11 mouse cellular contexts compared by ENCODE assay signal in genomic region chr12:84212297-84212696, GRCm38 (mm10). TPM values are rescaled to one million over a fixed set of nuclear protein-coding genes. Genes with fewer than 3 reads are reported as not detected.
DNase-seq lines count a peak whose midpoint lies in the region; ATAC-seq lines count a peak whose summit lies in the region.
"Had no signal": no experiment of that assay in that cellular context is flagged by ENCODE, and none has a peak within 500 bp of the region (broad histone marks: within the 10 kb centered on the region; RNA-seq: fewer than 3 reads in every experiment).

No protein-coding gene starts in this region.

- whole genome bisulfite sequencing in heart, embryonic 12.5 days = 25% methylated on average over 4 of the region's 4 CpGs
- 32% methylated on average over 4 of the region's 4 CpGs for WGBS in neural tube, embryonic 12.5 days
- 16% methylated on average over 4 of the region's 4 CpGs for WGBS in neural tube, embryonic 15.5 days
- 27% methylated on average over 4 of the region's 4 CpGs for WGBS in stomach, embryonic 15.5 days

- H3K4me1 ChIP-seq in heart, embryonic 12.5 days (replicated peaks) = peaks cover 80% of the 10 kb centered on the region
- H3K4me1 ChIP-seq in neural tube, embryonic 12.5 days = peaks cover 58% of the 10 kb centered on the region
- H3K4me1 ChIP-seq in neural tube, embryonic 15.5 days = peaks cover 53% of the 10 kb centered on the region
- peaks cover 40% of the 10 kb centered on the region for H3K4me1 ChIP-seq in stomach, embryonic 15.5 days

- H3K27me3 ChIP-seq in heart, embryonic 12.5 days (replicated peaks) = no peaks in the 10 kb centered on the region
- no peaks in the 10 kb centered on the region for H3K27me3 ChIP-seq in neural tube, embryonic 12.5 days (replicated peaks)
- 0 out of 2 replicates have a peak, but pooled peaks cover 5% of the 10 kb centered on the region for H3K27me3 ChIP-seq in neural tube, embryonic 15.5 days (replicated peaks)
- no peaks in the 10 kb centered on the region for H3K27me3 ChIP-seq in stomach, embryonic 15.5 days (replicated peaks)
- H3K27me3 ChIP-seq: embryonic facial prominence, embryonic 15.5 days; midbrain, embryonic 15.5 days had no signal

- H3K9ac ChIP-seq in heart, embryonic 12.5 days = 0 out of 2 replicates have a peak overlapping the region, but pooled peaks have one; percentile 38
- no peak overlapping the region for H3K9ac ChIP-seq in neural tube, embryonic 12.5 days
- no peak overlapping the region for H3K9ac ChIP-seq in neural tube, embryonic 15.5 days (replicated peaks)
- no peak overlapping the region for H3K9ac ChIP-seq in stomach, embryonic 15.5 days
- H3K9ac ChIP-seq: embryonic facial prominence, embryonic 15.5 days; midbrain, embryonic 15.5 days had no signal

- H3K27ac ChIP-seq in heart, embryonic 12.5 days (ENCODE audit: poor library complexity, severe bottlenecking) = no peak overlapping the region; the same call in 1 of the 2 replicates
- no peak overlapping the region for H3K27ac ChIP-seq in neural tube, embryonic 12.5 days
- no peak overlapping the region for H3K27ac ChIP-seq in neural tube, embryonic 15.5 days (replicated peaks)
- H3K27ac ChIP-seq in stomach, embryonic 15.5 days = no peak overlapping the region
- H3K27ac ChIP-seq: embryonic facial prominence, embryonic 15.5 days; midbrain, embryonic 15.5 days had no signal

- no peak for DNase-seq in heart, adult 11 months
- peak; percentile 73 for DNase-seq in kidney, adult 9 months
- no peak for DNase-seq in testis, postnatal 10 days (ENCODE audit: low spot score)
- DNase-seq in cerebellum, adult 11 months = no peak
- DNase-seq: cerebellum, adult 18-20 months had no signal

- no peak overlapping the region for H3K4me3 ChIP-seq in heart, embryonic 12.5 days
- no peak overlapping the region for H3K4me3 ChIP-seq in neural tube, embryonic 12.5 days
- H3K4me3 ChIP-seq in neural tube, embryonic 15.5 days (replicated peaks) = no peak overlapping the region
- H3K4me3 ChIP-seq in stomach, embryonic 15.5 days (replicated peaks) = no peak overlapping the region
- H3K4me3 ChIP-seq: embryonic facial prominence, embryonic 15.5 days; midbrain, embryonic 15.5 days had no signal

- 0 out of 2 replicates have a peak overlapping the region, but pooled peaks have one; percentile 9 for H3K4me2 ChIP-seq in heart, embryonic 12.5 days
- no peak overlapping the region for H3K4me2 ChIP-seq in neural tube, embryonic 12.5 days (replicated peaks)
- no peak overlapping the region for H3K4me2 ChIP-seq in neural tube, embryonic 15.5 days
- no peak overlapping the region for H3K4me2 ChIP-seq in stomach, embryonic 15.5 days
- H3K4me2 ChIP-seq: embryonic facial prominence, embryonic 15.5 days; midbrain, embryonic 15.5 days had no signal

- H3K9me3 ChIP-seq in heart, embryonic 12.5 days (replicated peaks) = no peaks in the 10 kb centered on the region
- no peaks in the 10 kb centered on the region for H3K9me3 ChIP-seq in neural tube, embryonic 12.5 days
- H3K9me3 ChIP-seq in neural tube, embryonic 15.5 days (replicated peaks) = no peaks in the 10 kb centered on the region
- H3K9me3 ChIP-seq in stomach, embryonic 15.5 days = no peaks in the 10 kb centered on the region
- H3K9me3 ChIP-seq: embryonic facial prominence, embryonic 15.5 days; midbrain, embryonic 15.5 days had no signal

- ATAC-seq in heart, embryonic 12.5 days (ENCODE audit: insufficient number of reproducible peaks, low FRiP score) = no peak
- ATAC-seq in neural tube, embryonic 12.5 days (ENCODE audit: low FRiP score, low read depth) = 0 out of 2 replicates have a peak, but pooled peaks have one; percentile 26
- no peak for ATAC-seq in neural tube, embryonic 15.5 days (ENCODE audit: low FRiP score)
- ATAC-seq in stomach, embryonic 15.5 days (ENCODE audit: insufficient read depth, low FRiP score, low read depth) = peak; percentile 28; the same call in 1 of the 2 replicates
- ATAC-seq: midbrain, embryonic 15.5 days had no signal

- H3K36me3 ChIP-seq in heart, embryonic 12.5 days = no peaks in the 10 kb centered on the region; the same call in none of the 2 replicates
- H3K36me3 ChIP-seq in neural tube, embryonic 12.5 days = no peaks in the 10 kb centered on the region
- no peaks in the 10 kb centered on the region for H3K36me3 ChIP-seq in neural tube, embryonic 15.5 days
- no peaks in the 10 kb centered on the region for H3K36me3 ChIP-seq in stomach, embryonic 15.5 days
- H3K36me3 ChIP-seq: embryonic facial prominence, embryonic 15.5 days; midbrain, embryonic 15.5 days had no signal

RNA-seq across cellular contexts. Expression of gene Elmsan1, which starts 6.4 kb away (rescaled TPM):
- polyA plus RNA-seq in heart, embryonic 12.5 days (2016; fragmentation: Nextera tagmentation; extraction: Ambion mirVana) = 8.7 and 10.6 TPM in 2 replicates
- 6.1 and 6.3 TPM in 2 replicates for polyA plus RNA-seq in neural tube, embryonic 12.5 days (2016; fragmentation: Nextera tagmentation; extraction: Ambion mirVana)
- 4.0 and 5.4 TPM in 2 replicates for polyA plus RNA-seq in neural tube, embryonic 15.5 days (2015; fragmentation: Nextera tagmentation; extraction: Ambion mirVana)
- 9.9 and 10.5 TPM in 2 replicates for polyA plus RNA-seq in stomach, embryonic 15.5 days (2015; fragmentation: Nextera tagmentation; extraction: Ambion mirVana)

Comparison
In these comparisons a context has a peak if more than half of its experiments do, and no peak if none do; other contexts are left out.
1. ATAC-seq: peak in neural tube, embryonic 12.5 days (single experiment) and stomach, embryonic 15.5 days (single experiment); none in heart, embryonic 12.5 days (single experiment) and neural tube, embryonic 15.5 days (single experiment).